Mouse (Mus musculus): ENCODE results near the gene Ebf4.

Ebf4 gene

GRCm38 (mm10) chr2:130293009-130293408 is 2.0 kb upstream of the Ebf4 start:
- in situ Hi-C loops (cut with MboI; ENCODE audit: low pct_unique_long_range_greater_than_20kb in 1 of 2, low sequenced_read_pairs in 2 of 2, unreplicated experiment in 1 of 2): loop anchor here in 1 of 2 experiments (10.0 kb wide), 1 partner anchor 72 kb away; no protein-coding TSS in a partner anchor

- in situ Hi-C loops (cut with MboI; ENCODE audit: low pct_unique_long_range_greater_than_20kb in 1 of 2, low sequenced_read_pairs in 2 of 2, unreplicated experiment in 1 of 2): loop anchor here in 1 of 2 experiments (10.0 kb wide), 1 partner anchor 71 kb away; no protein-coding TSS in a partner anchor
Measured at GRCm38 (mm10) chr2:130293486-130293885, 1.5 kb upstream of the Ebf4 start.

GRCm38 (mm10) chr2:130294218-130294935 is 592 bp upstream of the Ebf4 start:
- in situ Hi-C loops (cut with MboI; ENCODE audit: low pct_unique_long_range_greater_than_20kb in 1 of 2, low sequenced_read_pairs in 2 of 2, unreplicated experiment in 1 of 2): loop anchor here in 1 of 2 experiments (10.0 kb wide), 1 partner anchor 70 kb away; no protein-coding TSS in a partner anchor

- in situ Hi-C loops (cut with MboI; ENCODE audit: low pct_unique_long_range_greater_than_20kb in 1 of 2, low sequenced_read_pairs in 2 of 2, unreplicated experiment in 1 of 2): loop anchor here in 1 of 2 experiments (10.0 kb wide), 1 partner anchor 69 kb away; no protein-coding TSS in a partner anchor
Measured at GRCm38 (mm10) chr2:130295331-130296133, 563 bp downstream of the Ebf4 start.

GRCm38 (mm10) chr2:130296134-130296745 is 1.3 kb downstream of the Ebf4 start:
- in situ Hi-C loops (cut with MboI; ENCODE audit: low pct_unique_long_range_greater_than_20kb in 1 of 2, low sequenced_read_pairs in 2 of 2, unreplicated experiment in 1 of 2): loop anchor here in 1 of 2 experiments (10.0 kb wide), 1 partner anchor 69 kb away; no protein-coding TSS in a partner anchor

DNA sequence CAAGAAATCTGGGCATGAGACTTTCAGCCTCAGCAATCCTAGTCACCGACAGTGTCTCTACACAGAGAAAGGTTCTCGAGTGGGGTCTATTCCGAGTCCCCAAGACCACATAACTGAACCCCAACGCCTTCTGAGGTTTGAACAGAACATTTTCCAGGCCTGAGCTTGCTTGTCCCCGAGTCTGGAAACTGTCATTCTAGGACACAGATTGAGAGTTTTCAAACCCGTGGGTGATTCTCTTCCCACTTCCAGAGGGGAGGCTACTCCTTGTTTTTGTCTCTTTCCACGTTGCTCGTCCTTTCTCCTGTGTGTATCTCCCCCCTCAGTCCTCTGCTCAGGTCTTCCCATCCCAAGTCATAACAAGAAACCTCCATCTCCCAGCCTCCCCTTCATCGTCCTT is 2.6 kb downstream of the Ebf4 start:
- in situ Hi-C loops (cut with MboI; ENCODE audit: low pct_unique_long_range_greater_than_20kb in 1 of 2, low sequenced_read_pairs in 2 of 2, unreplicated experiment in 1 of 2): loop anchor here in 1 of 2 experiments (10.0 kb wide), 1 partner anchor 67 kb away; no protein-coding TSS in a partner anchor

- in situ Hi-C loops (cut with MboI; ENCODE audit: low pct_unique_long_range_greater_than_20kb in 1 of 2, low sequenced_read_pairs in 2 of 2, unreplicated experiment in 1 of 2): no loop called here
Measured at GRCm38 (mm10) chr2:130303014-130303413, 8.0 kb downstream of the Ebf4 start.

DNA sequence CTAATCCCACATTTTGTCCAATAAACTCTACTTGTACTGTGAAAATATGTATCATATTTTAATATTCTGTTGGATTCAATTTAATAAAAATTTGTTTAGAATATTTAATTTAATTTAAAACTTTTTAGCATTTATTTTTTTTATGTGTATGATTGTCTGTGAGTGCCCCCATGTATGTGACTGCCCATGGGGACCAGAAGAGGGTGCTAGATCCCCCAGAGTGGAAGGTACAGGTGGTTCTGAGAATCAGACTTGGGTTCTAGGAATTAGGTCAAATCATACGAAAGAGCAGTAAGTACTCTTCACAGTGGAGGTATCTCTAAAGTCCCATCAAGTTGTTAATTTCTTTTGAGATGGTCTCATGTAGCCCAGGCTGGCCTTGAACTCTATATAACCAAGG is 32.1 kb downstream of the Ebf4 start:
- in situ Hi-C loops (cut with MboI; ENCODE audit: low pct_unique_long_range_greater_than_20kb in 1 of 2, low sequenced_read_pairs in 2 of 2, unreplicated experiment in 1 of 2): no loop called here

DNA sequence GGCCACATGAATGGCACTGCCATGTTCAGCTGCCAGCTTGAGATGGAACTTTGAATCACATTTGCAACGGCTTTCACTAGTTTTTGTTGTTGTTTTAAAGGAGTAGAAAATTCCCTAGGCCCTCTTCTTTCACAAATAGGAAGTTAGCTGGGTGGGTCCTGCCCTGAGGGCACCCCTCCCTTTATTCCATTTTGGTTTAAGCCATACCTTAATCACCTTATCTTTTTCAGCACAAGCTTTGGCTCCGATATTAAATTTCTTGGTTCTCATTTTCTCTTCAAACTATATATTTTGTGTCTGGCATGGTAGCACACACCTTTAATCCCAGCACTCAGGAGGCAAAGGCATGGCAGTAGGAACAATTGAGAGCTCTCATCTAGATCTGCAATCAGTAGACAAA is 34.5 kb downstream of the Ebf4 start:
- in situ Hi-C loops (cut with MboI; ENCODE audit: low pct_unique_long_range_greater_than_20kb in 1 of 2, low sequenced_read_pairs in 2 of 2, unreplicated experiment in 1 of 2): no loop called here

DNA sequence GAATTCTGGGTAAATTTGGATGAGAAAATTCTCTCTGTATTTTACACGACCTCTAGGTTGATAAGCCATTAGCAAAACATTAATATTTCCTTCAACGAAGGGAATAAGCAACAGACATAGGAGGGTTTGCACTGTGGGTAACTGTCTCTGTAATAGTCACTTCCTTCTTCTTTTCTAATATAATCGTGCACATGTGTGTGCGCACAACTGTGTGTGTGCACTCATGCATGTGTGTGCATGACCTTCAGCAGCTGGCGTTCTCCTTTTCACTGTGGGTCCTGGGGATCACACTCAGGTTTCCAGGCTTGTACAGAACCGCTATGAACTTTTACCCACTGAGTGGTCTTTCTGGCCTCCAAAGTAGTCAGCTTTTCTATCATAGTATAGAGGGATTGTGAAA is 40.1 kb downstream of the Ebf4 start:
- in situ Hi-C loops (cut with MboI; ENCODE audit: low pct_unique_long_range_greater_than_20kb in 1 of 2, low sequenced_read_pairs in 2 of 2, unreplicated experiment in 1 of 2): no loop called here

DNA sequence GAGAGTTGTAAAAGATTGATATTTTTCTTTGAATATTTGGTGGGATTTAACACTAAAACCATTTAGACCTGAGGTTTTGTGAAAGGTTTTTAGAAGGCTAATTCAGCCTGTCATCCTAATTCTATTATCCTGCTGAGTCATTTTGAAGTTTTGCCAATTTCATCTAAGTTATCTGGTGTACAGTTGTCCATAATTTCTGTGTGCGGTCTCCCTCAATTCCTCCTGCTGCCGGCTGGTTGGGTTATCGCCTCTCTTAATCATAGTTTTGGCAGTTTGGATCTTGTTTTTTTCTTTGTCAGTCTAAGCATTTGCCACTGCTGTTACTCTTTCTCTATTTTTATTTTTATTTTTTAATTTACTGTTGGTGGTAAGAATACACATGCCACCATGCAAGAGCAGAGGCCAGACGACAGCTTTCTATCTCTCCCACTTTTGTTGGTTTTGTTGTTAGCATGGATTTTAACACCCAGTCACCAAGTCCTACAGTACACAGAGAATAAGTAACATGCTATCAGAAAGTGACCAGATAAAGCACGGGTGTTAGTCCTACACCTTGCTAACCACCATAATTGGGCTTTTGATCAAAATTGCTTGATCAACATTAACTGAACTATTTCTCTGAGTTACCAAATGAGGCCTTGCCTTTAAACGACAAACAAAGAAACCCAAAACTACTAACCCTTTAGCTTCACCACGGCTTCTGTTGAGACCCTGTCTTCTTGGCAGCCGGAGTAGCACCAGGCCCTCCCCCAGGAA is 45.7 kb downstream of the Ebf4 start:
- in situ Hi-C loops (cut with MboI; ENCODE audit: low pct_unique_long_range_greater_than_20kb in 1 of 2, low sequenced_read_pairs in 2 of 2, unreplicated experiment in 1 of 2): no loop called here

GRCm38 (mm10) chr2:130341220-130341580 is 46.2 kb downstream of the Ebf4 start:
- in situ Hi-C loops (cut with MboI; ENCODE audit: low pct_unique_long_range_greater_than_20kb in 1 of 2, low sequenced_read_pairs in 2 of 2, unreplicated experiment in 1 of 2): no loop called here

DNA sequence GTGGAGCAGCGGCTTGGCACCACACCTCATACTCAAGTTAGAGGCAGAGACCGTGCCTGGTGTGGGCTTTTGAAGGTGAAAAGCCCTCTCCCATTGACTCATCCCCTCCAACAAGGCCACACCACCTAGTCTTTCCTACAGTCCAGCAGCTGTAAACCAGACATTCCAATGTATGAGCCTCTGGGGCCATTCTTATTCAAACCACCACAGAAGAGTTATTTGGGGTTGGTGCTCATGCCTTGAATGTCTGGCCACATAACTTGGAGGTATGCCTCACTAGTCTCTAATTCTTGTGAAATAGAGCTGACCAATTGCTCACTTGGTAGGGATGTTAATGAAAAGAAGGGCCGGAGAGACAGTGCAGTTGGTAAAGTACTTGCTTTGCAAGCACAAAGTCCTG is 55.4 kb downstream of the Ebf4 start:
- in situ Hi-C loops (cut with MboI; ENCODE audit: low pct_unique_long_range_greater_than_20kb in 1 of 2, low sequenced_read_pairs in 2 of 2, unreplicated experiment in 1 of 2): no loop called here

DNA sequence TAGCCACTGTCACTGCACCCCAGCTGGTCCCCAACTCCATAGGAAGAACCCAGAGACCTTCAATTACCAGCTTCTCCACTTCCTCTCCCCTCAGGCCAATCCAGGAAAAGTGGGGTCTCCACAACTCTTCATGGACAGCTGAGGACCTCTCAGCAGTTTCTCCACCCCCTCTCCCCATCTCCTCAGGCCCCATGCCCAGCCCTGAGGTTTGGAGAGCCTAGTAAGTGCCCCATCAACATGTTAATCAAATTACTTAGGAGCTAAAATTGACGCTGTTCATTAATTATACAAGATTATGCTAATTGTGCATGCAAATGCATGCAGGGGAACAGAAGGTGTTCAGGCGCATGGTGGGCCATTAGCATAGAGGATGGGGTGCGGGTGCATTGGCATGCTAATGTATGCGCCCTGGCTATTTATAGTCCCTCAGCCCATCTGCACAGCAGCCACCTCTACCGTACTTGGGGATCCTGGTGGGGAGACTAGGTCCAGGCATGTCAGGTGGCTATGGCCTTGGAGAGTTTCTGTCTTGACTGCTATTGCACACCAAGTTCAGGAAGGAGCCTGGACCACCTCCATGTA is 56.9 kb downstream of the Ebf4 start:
- in situ Hi-C loops (cut with MboI; ENCODE audit: low pct_unique_long_range_greater_than_20kb in 1 of 2, low sequenced_read_pairs in 2 of 2, unreplicated experiment in 1 of 2): no loop called here

DNA sequence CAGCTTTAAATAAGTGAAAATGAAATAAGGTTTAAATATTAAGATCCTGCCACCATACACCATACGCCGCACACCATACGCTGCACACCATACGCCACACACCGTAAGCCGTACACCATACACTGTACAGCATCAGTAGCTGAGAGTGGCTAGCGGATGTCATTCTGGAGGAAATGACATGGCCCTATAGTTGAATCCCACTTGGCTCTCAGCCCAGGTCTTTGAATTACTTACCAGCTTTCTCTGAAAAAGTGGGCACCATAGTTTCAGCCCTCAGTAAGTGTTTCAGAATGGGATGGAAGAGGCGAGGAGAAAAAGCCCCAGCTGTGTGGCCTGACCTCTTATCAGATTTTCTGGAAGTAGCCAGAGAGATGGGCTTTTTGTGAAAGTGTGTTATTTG is 58.4 kb downstream of the Ebf4 start:
- in situ Hi-C loops (cut with MboI; ENCODE audit: low pct_unique_long_range_greater_than_20kb in 1 of 2, low sequenced_read_pairs in 2 of 2, unreplicated experiment in 1 of 2): no loop called here

DNA sequence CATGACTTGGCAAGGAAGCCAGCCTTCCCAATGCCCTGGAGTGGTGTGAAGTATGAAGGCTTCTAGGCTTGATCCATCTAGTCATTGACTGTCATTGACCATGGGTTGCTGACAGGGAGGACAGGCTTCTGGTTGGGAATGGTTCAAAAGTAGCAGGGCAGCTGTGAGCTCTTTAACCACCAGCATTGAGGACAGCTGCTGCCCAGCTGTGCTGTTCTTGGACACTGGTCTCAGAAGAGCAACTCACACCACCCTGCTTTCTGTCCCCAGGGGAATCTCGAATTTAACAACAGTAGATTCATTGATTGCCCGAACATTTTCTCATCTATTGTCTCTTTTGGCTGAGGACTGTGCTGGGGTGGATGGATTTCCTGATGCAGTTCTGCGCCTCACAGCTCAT is 58.9 kb downstream of the Ebf4 start:
- in situ Hi-C loops (cut with MboI; ENCODE audit: low pct_unique_long_range_greater_than_20kb in 1 of 2, low sequenced_read_pairs in 2 of 2, unreplicated experiment in 1 of 2): no loop called here

- in situ Hi-C loops (cut with MboI; ENCODE audit: low pct_unique_long_range_greater_than_20kb in 1 of 2, low sequenced_read_pairs in 2 of 2, unreplicated experiment in 1 of 2): no loop called here
Measured at GRCm38 (mm10) chr2:130357551-130357950, 62.6 kb downstream of the Ebf4 start.

GRCm38 (mm10) chr2:130358852-130359251 is 63.9 kb downstream of the Ebf4 start:
- in situ Hi-C loops (cut with MboI; ENCODE audit: low pct_unique_long_range_greater_than_20kb in 1 of 2, low sequenced_read_pairs in 2 of 2, unreplicated experiment in 1 of 2): no loop called here
